Mouse (Mus musculus) kidney, adult 2 months (tissue): ENCODE results near the gene Sdhaf2. TPM values are rescaled to one million over a fixed set of nuclear protein-coding genes. Genes with fewer than 3 reads are reported as not detected.
"Not testable (repeated sequence)": the region's sequence is repeated elsewhere in the genome, so short reads cannot be mapped to it uniquely, and the experiment has no call there.

Experiments
- DNase-seq: peaks from one replicate; pipeline ENCODE4 v3.0.0; 2021
- H3K27ac ChIP-seq: fragments of 200-500 bp; 2 replicates; pipeline ENCODE4 v1.5.1; 2012; ENCODE audit warnings: low read depth, low read length, control low read depth, inconsistent platforms; ENCODE audit not compliant: insufficient read depth
- H3K27me3 ChIP-seq: fragments of 200-500 bp; replicated peaks from 2 replicates; pipeline ENCODE4 v1.6.1; 2012; ENCODE audit warnings: mild to moderate bottlenecking, moderate library complexity, low read length, inconsistent platforms; ENCODE audit not compliant: control insufficient read depth, insufficient read depth
- H3K36me3 ChIP-seq: fragments of 200-500 bp; 2 replicates; pipeline ENCODE4 v1.6.1; 2012; ENCODE audit warnings: mild to moderate bottlenecking, moderate library complexity, low read length, inconsistent platforms; ENCODE audit not compliant: control insufficient read depth, insufficient read depth
- H3K4me1 ChIP-seq: fragments of 200-500 bp; 2 replicates; pipeline ENCODE4 v1.6.1; 2011; ENCODE audit warnings: low read length; ENCODE audit not compliant: control insufficient read depth, insufficient read depth
- H3K4me3 ChIP-seq: fragments of 200-500 bp; 2 replicates; pipeline ENCODE4 v1.5.1; 2011; ENCODE audit warnings: mild to moderate bottlenecking, low read depth, low read length, control low read depth; ENCODE audit not compliant: insufficient read depth
- CTCF ChIP-seq: fragments of 200-500 bp; conservative IDR thresholded peaks from 2 replicates; pipeline ENCODE4 v1.5.1; 2011; ENCODE audit warnings: low read depth, mild to moderate bottlenecking, control low read depth, low read length, moderate library complexity, mixed read lengths; ENCODE audit not compliant: insufficient read depth, insufficient read length
- POLR2A ChIP-seq: fragments of 200-500 bp; IDR thresholded peaks from one replicate; pipeline ENCODE4 v1.6.1; 2011; ENCODE audit warnings: low read depth, low read length, control low read depth
- WGBS: fragments of 180-500 bp; shearing (Covaris S2); methylation state at CpG from one replicate; pipeline ENCODE4 v1.1.7; 2018; 5-methylcytosine and 5-hydroxymethylcytosine counted together
- polyA plus RNA-seq: library from polyadenylated mRNA; depleted of rRNA; stranded (reverse); fragments of >200 nt; gene quantifications from 2 replicates; pipeline ENCODE4 v1.2.3, GENCODE M21; 2012; rRNA removed

Gene Sdhaf2
- 31.1 and 33.1 TPM in 2 replicates for polyA plus RNA-seq

DNA sequence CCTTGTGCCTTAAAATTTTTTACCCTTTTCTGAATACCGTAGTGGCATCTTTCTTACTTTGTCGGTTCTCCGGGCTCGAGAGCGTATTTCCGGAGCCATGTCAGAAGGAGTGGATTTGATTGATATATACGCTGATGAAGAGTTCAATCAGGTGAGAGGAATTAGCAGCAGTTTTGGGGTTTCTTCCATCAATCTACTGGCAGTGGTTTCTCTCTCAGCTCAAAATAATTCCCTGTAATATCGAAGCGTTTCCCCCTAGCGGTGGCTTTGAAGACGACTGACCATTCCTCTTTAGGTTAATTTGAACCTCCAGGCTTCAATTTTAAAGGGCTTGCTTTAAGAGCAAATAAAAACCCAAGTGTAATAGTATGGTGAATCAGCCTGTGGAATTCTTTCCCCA lies at the start of gene Sdhaf2:
TSS of gene Sdhaf2 (minus strand) at position 233 of the 400 bp plus-strand sequence.
- 0 out of 2 replicates have a peak, but pooled peaks have one; percentile 3 for TF ChIP-seq CTCF
- no peak for TF ChIP-seq POLR2A
- peaks cover 4% of the 10 kb centered on the region; the same call in 1 of the 2 replicates for H3K36me3 ChIP-seq
- H3K27ac ChIP-seq: peak within 1 kb of the TSS; percentile 98
- no peak for DNase-seq
- no peaks in the 10 kb centered on the region for H3K27me3 ChIP-seq
- peak within 1 kb of the TSS; percentile 78 for H3K4me3 ChIP-seq
- H3K4me1 ChIP-seq: peaks cover 18% of the 10 kb centered on the region
- WGBS: under 1% methylated on average over 11 of the region's 11 CpGs

- H3K27ac ChIP-seq: no peak overlapping the region
- H3K36me3 ChIP-seq: peaks cover 2% of the 10 kb centered on the region; the same call in 1 of the 2 replicates
- no peaks in the 10 kb centered on the region for H3K27me3 ChIP-seq
- 95% methylated on average over 6 of the region's 6 CpGs for WGBS
- TF ChIP-seq CTCF (no peak), POLR2A (no peak)
- no peak overlapping the region for H3K4me3 ChIP-seq
- no peak for DNase-seq
- no peaks in the 10 kb centered on the region for H3K4me1 ChIP-seq
Measured at GRCm38 (mm10) chr19:10569627-10570026, 43.7 kb upstream of the Sdhaf2 start.

GRCm38 (mm10) chr19:10565217-10565616 lies 39.3 kb upstream of the Sdhaf2 start:
- Histone ChIP-seq H3K27ac (no peak overlapping the region), H3K4me1 (no peaks in the 10 kb centered on the region), H3K4me3 (no peak overlapping the region), H3K27me3 (no peaks in the 10 kb centered on the region), H3K36me3 (no peaks in the 10 kb centered on the region)
- DNase-seq: no peak
- TF ChIP-seq CTCF: no peak
- TF ChIP-seq POLR2A: no peak
- WGBS: 55% methylated on average over 4 of the region's 4 CpGs

GRCm38 (mm10) chr19:10564278-10564677 lies 38.3 kb upstream of the Sdhaf2 start:
- no peaks in the 10 kb centered on the region for H3K4me1 ChIP-seq
- no peaks in the 10 kb centered on the region for H3K36me3 ChIP-seq
- H3K27ac ChIP-seq: no peak overlapping the region
- no peak for TF ChIP-seq CTCF
- TF ChIP-seq POLR2A: no peak
- no peak for DNase-seq
- no peak overlapping the region for H3K4me3 ChIP-seq
- WGBS: 84% methylated on average over 6 of the region's 6 CpGs
- no peaks in the 10 kb centered on the region for H3K27me3 ChIP-seq

DNA sequence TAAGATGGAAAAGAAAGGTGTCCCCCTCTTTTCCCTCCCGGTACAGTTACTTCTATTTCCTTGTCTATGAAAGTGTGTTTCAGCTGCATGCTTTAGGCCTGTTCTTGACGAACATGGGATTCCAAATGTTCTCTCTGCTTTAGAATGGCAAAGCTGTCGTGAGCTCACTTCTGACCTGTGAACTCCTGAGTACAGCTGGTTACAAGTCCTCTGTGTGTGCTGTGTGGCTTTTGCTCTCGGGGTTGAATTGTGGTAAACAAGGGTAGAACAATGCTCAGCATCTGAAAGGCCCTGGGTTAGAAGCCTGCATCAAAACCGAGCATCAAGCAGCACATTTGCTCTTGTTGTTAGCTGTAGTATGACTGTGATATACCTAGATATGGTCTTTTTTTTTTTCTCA lies 36.4 kb upstream of the Sdhaf2 start:
- H3K27ac ChIP-seq: peak overlapping the region; percentile 49; the same call in 1 of the 2 replicates
- no peak overlapping the region for H3K4me3 ChIP-seq
- H3K27me3 ChIP-seq: no peaks in the 10 kb centered on the region
- no peak for TF ChIP-seq POLR2A
- no peak for TF ChIP-seq CTCF
- no peaks in the 10 kb centered on the region for H3K4me1 ChIP-seq
- no peak for DNase-seq
- no peaks in the 10 kb centered on the region for H3K36me3 ChIP-seq
- 72% methylated on average over 5 of the region's 5 CpGs for WGBS

- TF ChIP-seq POLR2A: no peak
- no peak for TF ChIP-seq CTCF
- Histone ChIP-seq H3K27ac (peak overlapping the region; percentile 49), H3K36me3 (no peaks in the 10 kb centered on the region), H3K27me3 (no peaks in the 10 kb centered on the region), H3K4me1 (no peaks in the 10 kb centered on the region), H3K4me3 (no peak overlapping the region)
- WGBS: 59% methylated on average over 6 of the region's 6 CpGs
- DNase-seq: peak; percentile 41
Measured at GRCm38 (mm10) chr19:10561558-10562314, 35.8 kb upstream of the Sdhaf2 start.

GRCm38 (mm10) chr19:10560108-10560507 lies 34.2 kb upstream of the Sdhaf2 start:
- TF ChIP-seq CTCF (peak; percentile 32; the same call in 1 of the 2 replicates), POLR2A (no peak)

GRCm38 (mm10) chr19:10557837-10558375 lies 32.0 kb upstream of the Sdhaf2 start:
- not testable (repeated sequence) for H3K4me1 ChIP-seq, H3K4me3 ChIP-seq, H3K36me3 ChIP-seq, DNase-seq, H3K27ac ChIP-seq, H3K27me3 ChIP-seq
- WGBS: 74% methylated on average over 4 of the region's 4 CpGs

More at GRCm38 (mm10) chr19:10560108-10560507, 34.2 kb upstream of the Sdhaf2 start:
- peak; percentile 37 for DNase-seq
- H3K27me3 ChIP-seq: no peaks in the 10 kb centered on the region
- no peaks in the 10 kb centered on the region for H3K36me3 ChIP-seq
- no peak overlapping the region for H3K27ac ChIP-seq
- H3K4me3 ChIP-seq: no peak overlapping the region
- H3K4me1 ChIP-seq: peaks cover 6% of the 10 kb centered on the region
- 40% methylated on average over 5 of the region's 5 CpGs for whole genome bisulfite sequencing
